Mouse (Mus musculus) olfactory bulb, adult 2 months (tissue): ENCODE data around the gene Nlrc5.

Experiments used
- CTCF ChIP-seq: fragments of 200-500 bp; IDR thresholded peaks from 2 replicates; pipeline ENCODE4 v1.5.1; 2012; ENCODE audit warnings: low read depth, mild to moderate bottlenecking, low read length, moderate library complexity; ENCODE audit not compliant: insufficient read depth
- POLR2A ChIP-seq: fragments of 200-500 bp; IDR thresholded peaks from 2 replicates; pipeline ENCODE4 v1.6.1; 2012; ENCODE audit warnings: mild to moderate bottlenecking, low read depth, low read length, moderate library complexity; ENCODE audit not compliant: insufficient read depth

DNA sequence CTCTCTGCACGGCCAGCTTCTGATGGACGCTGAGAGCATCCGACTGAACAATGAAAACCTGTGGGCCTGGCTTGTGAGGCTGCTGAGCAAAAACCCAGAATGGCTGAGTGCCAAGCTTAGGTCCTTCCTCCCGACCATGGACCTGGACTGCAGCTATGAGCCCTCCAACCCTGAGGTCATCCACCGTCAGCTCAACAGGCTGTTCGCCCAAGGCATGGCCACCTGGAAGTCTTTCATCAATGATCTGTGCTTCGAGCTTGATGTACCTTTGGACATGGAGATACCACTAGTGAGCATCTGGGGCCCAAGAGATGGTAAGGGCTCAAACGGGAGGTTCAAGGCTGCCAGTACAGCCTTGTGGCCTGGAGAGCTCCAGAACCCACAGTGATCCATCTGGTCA is 38.6 kb downstream of the Nlrc5 start:
- TF ChIP-seq POLR2A: no peak
- TF ChIP-seq CTCF: no peak
